Mouse (Mus musculus) heart, embryonic 14.5 days (tissue): Measurements from ENCODE around the gene Vars. TPM values are rescaled to one million over a fixed set of nuclear protein-coding genes. Genes with fewer than 3 reads are reported as not detected.
"Not testable (repeated sequence)": the region's sequence is repeated elsewhere in the genome, so short reads cannot be mapped to it uniquely, and the experiment has no call there.

Source experiments
- ATAC-seq: fragments of 200-750 bp; cut with Nextera tagmentation; 2 replicates; pipeline ENCODE4 v1.8.0; 2017; ENCODE audit warnings: low read depth, moderate TSS enrichment; ENCODE audit not compliant: insufficient number of reproducible peaks, insufficient read depth, low FRiP score
- H3K27ac ChIP-seq, 2 experiments: fragments of 200-500 bp in 1 of 2; fragments of 300-500 bp in 1 of 2; sonication (generic) in 1 of 2; replicated peaks in 1 of 2; 2 replicates each; pipeline ENCODE4 v1.5.1; 2012 to 2014; ENCODE audit warnings: low read depth in 2 of 2, low read length in 2 of 2, control low read depth in 1 of 2, mild to moderate bottlenecking in 1 of 2, mixed read lengths in 1 of 2; ENCODE audit not compliant: control insufficient read depth in 1 of 2, insufficient read depth in 1 of 2
- H3K27me3 ChIP-seq: fragments of 300-500 bp; sonication (generic); 2 replicates; pipeline ENCODE4 v1.6.1; 2014; ENCODE audit warnings: mild to moderate bottlenecking, low read length, control low read depth; ENCODE audit not compliant: control insufficient read depth, insufficient read depth
- H3K36me3 ChIP-seq: fragments of 300-500 bp; sonication (generic); 2 replicates; pipeline ENCODE4 v1.6.1; 2014; ENCODE audit warnings: mild to moderate bottlenecking, control low read depth, low read length, mixed read lengths; ENCODE audit not compliant: control insufficient read depth, insufficient read depth
- H3K4me1 ChIP-seq, 2 experiments: fragments of 200-500 bp in 1 of 2; fragments of 300-500 bp in 1 of 2; sonication (generic) in 1 of 2; 2 replicates each; pipeline ENCODE4 v1.6.1; 2012 to 2014; ENCODE audit warnings: low read length in 2 of 2, control low read depth in 1 of 2, mixed read lengths in 1 of 2; ENCODE audit not compliant: control insufficient read depth in 2 of 2, insufficient read depth in 2 of 2
- H3K4me2 ChIP-seq: fragments of 300-500 bp; sonication (generic); 2 replicates; pipeline ENCODE4 v1.6.1; 2014; ENCODE audit warnings: mild to moderate bottlenecking, low read length
- H3K4me3 ChIP-seq, 2 experiments: fragments of 200-500 bp in 1 of 2; fragments of 300-500 bp in 1 of 2; sonication (generic) in 1 of 2; 2 replicates each; pipeline ENCODE4 v1.5.1; 2012 to 2014; ENCODE audit warnings: low read length in 2 of 2, mild to moderate bottlenecking in 2 of 2, control low read depth in 1 of 2, low read depth in 1 of 2, moderate library complexity in 1 of 2; ENCODE audit not compliant: control insufficient read depth in 1 of 2, insufficient read depth in 1 of 2
- H3K9ac ChIP-seq: fragments of 300-500 bp; sonication (generic); 2 replicates; pipeline ENCODE4 v1.6.1; 2014; ENCODE audit warnings: mild to moderate bottlenecking, low read length
- H3K9me3 ChIP-seq: fragments of 300-500 bp; sonication (generic); 2 replicates; pipeline ENCODE4 v1.6.1; 2016; ENCODE audit warnings: low read length, control low read depth; ENCODE audit not compliant: control insufficient read depth
- WGBS: fragments of 180-500 bp; shearing (Covaris S2); extraction: QIAGEN DNeasy Blood & Tissue Kit; methylation state at CpG from one replicate; pipeline ENCODE4 v1.1.7; 2014; 5-methylcytosine and 5-hydroxymethylcytosine counted together
- polyA plus RNA-seq: library from polyadenylated mRNA; unstranded; fragments of >200 nt; fragmentation: Nextera tagmentation; extraction: Ambion mirVana; gene quantifications from 2 replicates; pipeline ENCODE4 v1.2.1, GENCODE M21; 2014

Vars gene
- polyA plus RNA-seq, 1 experiment from 2014 or later: 42.9 TPM

DNA sequence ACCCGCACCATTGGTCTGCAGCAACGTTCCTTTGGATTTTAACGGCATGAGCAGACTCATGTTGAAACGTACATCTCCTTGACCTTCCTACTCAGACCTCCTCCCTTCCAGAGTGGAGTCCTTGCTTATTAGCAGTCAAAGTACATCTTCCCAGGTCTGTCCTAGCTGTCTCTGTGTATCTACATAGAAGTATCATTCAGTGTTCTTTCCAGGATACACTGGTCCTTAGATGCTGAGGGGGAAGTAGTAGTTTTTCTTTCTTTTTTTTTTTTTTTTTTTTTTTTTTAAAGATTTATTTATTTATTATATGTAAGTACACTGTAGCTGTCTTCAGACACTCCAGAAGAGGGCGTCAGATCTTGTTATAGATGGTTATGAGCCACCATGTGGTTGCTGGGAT is 5.1 kb downstream of the Vars start:
- not testable (repeated sequence) for H3K9me3 ChIP-seq, H3K4me2 ChIP-seq, H3K27me3 ChIP-seq, H3K27ac ChIP-seq, H3K9ac ChIP-seq, H3K4me3 ChIP-seq, ATAC-seq
- peaks cover 71% of the 10 kb centered on the region for H3K36me3 ChIP-seq
- peaks cover 7 to 18% of the 10 kb centered on the region in 2 experiments for H3K4me1 ChIP-seq
- WGBS: 93% methylated on average over 4 of the region's 5 CpGs

GRCm38 (mm10) chr17:35007387-35007991 is 6.7 kb downstream of the Vars start:
- no peaks in the 10 kb centered on the region for H3K27me3 ChIP-seq
- no peaks in the 10 kb centered on the region for H3K9me3 ChIP-seq
- no peak overlapping the region for H3K4me2 ChIP-seq
- no peak overlapping the region for H3K4me3 ChIP-seq
- no peak overlapping the region for H3K9ac ChIP-seq
- WGBS: 96% methylated on average over 7 of the region's 7 CpGs
- no peak for ATAC-seq
- H3K36me3 ChIP-seq: peaks cover 86% of the 10 kb centered on the region
- no peak overlapping the region for H3K27ac ChIP-seq
- H3K4me1 ChIP-seq: peaks cover 2 to 10% of the 10 kb centered on the region in 2 experiments

DNA sequence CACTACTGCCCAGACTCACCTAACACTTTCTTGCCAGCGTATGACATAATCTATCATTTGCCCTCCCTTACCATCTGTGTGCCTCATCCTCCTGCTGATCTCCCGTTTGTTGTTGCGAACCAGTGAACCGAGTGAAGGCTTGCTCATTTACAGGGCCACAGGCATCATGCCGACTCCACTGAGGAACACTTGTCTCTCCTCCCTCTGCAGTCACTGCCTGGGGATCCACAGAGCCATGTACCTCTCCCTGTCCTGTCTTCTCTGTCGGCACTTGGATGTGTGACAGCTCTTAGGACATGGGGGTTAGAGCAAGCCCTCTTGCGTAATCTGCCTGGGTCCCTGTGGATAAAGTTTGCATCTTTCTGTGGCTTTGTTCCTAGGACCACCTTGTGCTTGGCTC is 8.8 kb downstream of the Vars start:
- no peak overlapping the region for H3K9ac ChIP-seq
- WGBS: 88% methylated on average over 7 of the region's 7 CpGs
- peaks cover 96% of the 10 kb centered on the region for H3K36me3 ChIP-seq
- no peaks in the 10 kb centered on the region for H3K9me3 ChIP-seq
- no peak overlapping the region for H3K4me2 ChIP-seq
- no peak for ATAC-seq
- no peaks in the 10 kb centered on the region for H3K27me3 ChIP-seq
- H3K27ac ChIP-seq: no peak overlapping the region
- H3K4me3 ChIP-seq: no peak overlapping the region
- no peaks in the 10 kb centered on the region for H3K4me1 ChIP-seq

GRCm38 (mm10) chr17:35011440-35011839 is 10.7 kb downstream of the Vars start:
- no peak overlapping the region for H3K4me3 ChIP-seq
- no peak overlapping the region for H3K27ac ChIP-seq
- no peak overlapping the region for H3K9ac ChIP-seq
- WGBS: 85% methylated on average over 8 of the region's 8 CpGs
- peaks cover 94% of the 10 kb centered on the region for H3K36me3 ChIP-seq
- no peaks in the 10 kb centered on the region for H3K27me3 ChIP-seq
- H3K4me1 ChIP-seq: peaks cover 5 to 6% of the 10 kb centered on the region in 2 experiments
- H3K9me3 ChIP-seq: no peaks in the 10 kb centered on the region
- ATAC-seq: no peak
- no peak overlapping the region for H3K4me2 ChIP-seq

GRCm38 (mm10) chr17:35012430-35012829 is 11.6 kb downstream of the Vars start:
- 80% methylated on average over 13 of the region's 13 CpGs for WGBS
- Histone ChIP-seq H3K4me3 (no peak overlapping the region), H3K27me3 (no peaks in the 10 kb centered on the region), H3K27ac (no peak overlapping the region), H3K9ac (no peak overlapping the region), H3K9me3 (no peaks in the 10 kb centered on the region), H3K4me2 (no peak overlapping the region), H3K4me1 (peaks cover 8 to 10% of the 10 kb centered on the region in 2 experiments), H3K36me3 (peaks cover 86% of the 10 kb centered on the region)
- no peak for ATAC-seq

GRCm38 (mm10) chr17:35013221-35013620 is 12.4 kb downstream of the Vars start:
- Histone ChIP-seq H3K4me3 (no peak overlapping the region), H3K27ac (no peak overlapping the region), H3K36me3 (peaks cover 79% of the 10 kb centered on the region), H3K9me3 (no peaks in the 10 kb centered on the region), H3K27me3 (no peaks in the 10 kb centered on the region), H3K9ac (no peak overlapping the region), H3K4me1 (peaks cover 8 to 10% of the 10 kb centered on the region in 2 experiments), H3K4me2 (no peak overlapping the region)
- WGBS: 80% methylated on average over 6 of the region's 6 CpGs
- ATAC-seq: no peak

- Histone ChIP-seq H3K4me3 (no peak overlapping the region), H3K27ac (no peak overlapping the region), H3K9ac (no peak overlapping the region), H3K36me3 (peaks cover 58% of the 10 kb centered on the region), H3K27me3 (no peaks in the 10 kb centered on the region), H3K4me2 (no peak overlapping the region), H3K9me3 (no peaks in the 10 kb centered on the region), H3K4me1 (peaks cover 8 to 10% of the 10 kb centered on the region in 2 experiments)
- 91% methylated on average over 16 of the region's 16 CpGs for WGBS
- ATAC-seq: no peak
Observed at GRCm38 (mm10) chr17:35015296-35015695, 14.5 kb downstream of the Vars start.

GRCm38 (mm10) chr17:35016376-35016775 is 15.6 kb downstream of the Vars start, which contains the start of gene Vwa7:
Gene Vwa7, plus strand, starts transcription at chr17:35016579.
- Histone ChIP-seq H3K36me3 (peaks cover 47% of the 10 kb centered on the region), H3K4me1 (peaks cover 10 to 12% of the 10 kb centered on the region in 2 experiments), H3K9ac (peak within 1 kb of the TSS; percentile 53), H3K27me3 (no peaks in the 10 kb centered on the region), H3K27ac (0 out of 4 replicates have a peak within 1 kb of the TSS, but pooled peaks of 1 of the 2 experiments have one; percentile 10), H3K4me2 (no peak within 1 kb of the TSS; the same call in 1 of the 2 replicates), H3K4me3 (no peak within 1 kb of the TSS), H3K9me3 (no peaks in the 10 kb centered on the region)
- 23% methylated on average over 12 of the region's 12 CpGs for WGBS
- ATAC-seq: peak; percentile 54
